Mouse (Mus musculus) embryo, embryonic 11.5 days (tissue): ENCODE results near the gene Agrp.
"Not testable (repeated sequence)": the region's sequence is repeated elsewhere in the genome, so short reads cannot be mapped to it uniquely, and the experiment has no call there.

Experiments used
- DNase-seq: peaks from one replicate; pipeline ENCODE4 v3.0.0-alpha.2; 2012; ENCODE audit warnings: low read depth, low spot score

Agrp gene

DNA sequence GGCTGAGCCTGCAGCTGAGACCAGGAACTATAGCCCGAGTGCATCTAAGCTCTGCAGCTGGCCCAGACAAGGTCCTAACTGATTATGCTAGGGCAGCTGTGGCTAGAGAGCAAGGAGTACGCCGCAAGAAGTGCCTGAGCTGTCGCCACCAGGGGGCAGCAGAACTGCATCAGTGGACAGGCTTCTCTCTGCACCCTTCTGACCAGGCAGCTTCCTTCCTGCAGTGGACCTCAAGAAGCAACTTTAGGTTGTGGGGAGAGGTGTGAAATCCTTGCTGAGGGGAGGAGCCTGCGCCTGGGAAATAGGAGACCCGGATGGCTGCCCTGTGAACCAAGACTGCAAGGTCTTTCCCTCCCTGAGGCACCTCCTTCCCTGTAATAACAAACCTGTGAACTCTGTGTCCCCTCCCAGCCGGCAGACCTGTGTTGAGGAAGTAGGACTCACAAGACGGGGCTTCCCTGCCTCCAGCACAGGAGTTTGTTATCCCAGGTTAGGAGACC is 14.7 kb downstream of the Agrp start:
- DNase-seq = peak; percentile 94

DNA sequence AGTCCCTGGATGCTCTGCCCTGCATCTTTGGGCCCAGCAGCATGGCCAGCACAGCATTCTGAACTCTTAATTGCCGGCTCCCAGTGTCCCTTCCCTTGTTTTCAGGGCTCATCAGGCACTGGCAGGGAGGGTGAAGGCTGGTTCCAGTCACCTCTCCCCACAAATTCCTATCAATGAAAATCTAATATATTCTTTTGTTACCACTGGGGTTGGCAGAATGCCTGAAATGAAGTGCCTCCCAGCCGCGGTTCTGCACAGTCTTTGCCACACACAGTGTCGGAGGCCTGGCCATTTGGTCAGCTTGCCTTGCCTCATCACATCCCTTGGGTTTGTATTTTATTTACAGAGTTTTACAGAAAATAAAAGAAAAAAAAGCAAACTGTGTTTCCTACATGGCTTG is 15.4 kb downstream of the Agrp start:
- no peak for DNase-seq

DNA sequence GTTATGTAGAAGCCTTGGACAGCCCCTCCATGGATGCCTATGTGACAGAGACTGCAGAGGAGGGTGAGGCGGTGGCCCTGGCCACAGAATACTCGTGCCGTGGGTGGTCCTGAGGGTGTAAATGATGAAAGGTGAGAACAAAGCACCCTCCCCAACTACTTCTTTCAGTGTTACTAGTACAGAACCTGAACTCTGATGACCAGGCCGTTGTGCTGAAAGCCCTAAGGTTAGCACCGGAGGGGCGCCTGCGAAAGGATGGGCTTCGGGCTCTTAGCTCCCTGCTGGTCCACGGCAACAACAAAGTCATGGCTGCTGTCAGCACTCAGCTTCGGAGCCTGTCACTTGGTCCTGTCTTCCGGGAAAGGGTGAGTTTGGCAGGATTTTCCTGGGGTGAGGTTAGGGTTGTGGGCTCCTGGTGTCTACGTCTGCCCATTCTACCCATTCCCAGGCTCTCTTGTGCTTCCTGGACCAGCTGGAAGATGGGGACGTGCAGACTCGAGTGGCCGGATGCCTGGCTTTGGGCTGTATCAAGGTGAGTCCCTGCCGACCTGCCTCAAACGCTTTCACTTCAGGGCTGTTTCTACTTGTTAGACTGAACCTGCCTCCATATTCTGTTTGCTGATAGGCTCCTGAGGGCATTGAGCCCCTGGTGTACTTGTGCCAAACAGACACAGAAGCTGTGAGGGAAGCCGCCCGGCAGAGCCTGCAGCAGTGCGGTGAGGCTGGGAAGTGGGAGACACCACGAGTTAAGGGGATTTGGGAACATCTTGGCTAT is 16.1 kb downstream of the Agrp start:
- DNase-seq = no peak

DNA sequence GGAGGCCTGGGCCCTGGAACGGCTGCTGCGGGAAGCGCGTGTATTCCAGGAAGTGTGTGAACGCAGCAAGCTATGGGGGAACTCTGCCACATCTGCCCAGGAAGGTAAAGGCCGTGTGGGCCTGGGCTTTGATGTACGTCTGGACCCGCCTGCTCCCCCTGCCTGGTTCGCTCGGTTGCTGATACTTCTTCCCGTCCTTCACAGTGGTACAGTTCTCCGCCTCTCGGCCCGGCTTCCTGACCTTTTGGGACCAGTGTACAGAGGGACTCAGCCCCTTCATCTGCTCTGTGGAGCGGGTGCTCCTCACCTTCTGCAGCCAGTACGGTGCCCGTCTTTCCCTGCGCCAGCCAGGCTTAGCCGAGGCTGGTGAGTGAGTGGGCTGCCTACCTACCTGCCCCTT is 17.0 kb downstream of the Agrp start:
- no peak for DNase-seq

DNA sequence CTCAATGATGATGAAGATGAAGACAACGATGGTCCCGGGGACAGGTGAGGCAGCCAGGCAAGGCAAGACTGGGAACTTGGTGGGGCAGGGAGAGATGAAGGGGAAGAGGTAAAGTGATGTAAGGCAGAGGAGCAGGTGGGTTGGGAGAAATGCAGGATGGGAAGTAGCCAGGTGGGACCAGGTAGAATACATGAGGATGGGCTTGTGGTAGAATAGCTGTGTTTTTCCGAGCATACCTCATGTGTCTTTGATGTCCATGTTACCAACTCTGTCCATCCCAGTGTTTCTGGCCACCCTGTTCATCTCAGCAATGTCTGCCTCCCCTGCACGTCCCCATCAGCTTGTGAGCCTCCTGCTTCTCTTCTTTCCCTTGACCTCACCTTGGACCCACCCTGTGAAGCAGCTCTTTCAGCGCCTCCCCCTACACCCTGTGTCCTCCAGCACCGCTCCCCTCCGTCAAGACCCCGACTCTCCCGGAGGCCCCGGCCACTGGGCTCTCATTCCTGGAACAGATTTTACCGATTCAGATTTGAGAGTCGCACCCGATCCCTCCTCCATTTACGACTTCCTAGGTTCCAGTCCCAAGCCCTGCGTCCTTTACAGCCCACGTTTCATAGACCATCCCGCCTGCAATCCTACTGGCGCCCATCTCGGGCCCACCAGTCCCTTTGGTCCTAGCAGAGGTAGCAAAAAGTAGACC is 18.2 kb downstream of the Agrp start:
- DNase-seq = no peak

DNA sequence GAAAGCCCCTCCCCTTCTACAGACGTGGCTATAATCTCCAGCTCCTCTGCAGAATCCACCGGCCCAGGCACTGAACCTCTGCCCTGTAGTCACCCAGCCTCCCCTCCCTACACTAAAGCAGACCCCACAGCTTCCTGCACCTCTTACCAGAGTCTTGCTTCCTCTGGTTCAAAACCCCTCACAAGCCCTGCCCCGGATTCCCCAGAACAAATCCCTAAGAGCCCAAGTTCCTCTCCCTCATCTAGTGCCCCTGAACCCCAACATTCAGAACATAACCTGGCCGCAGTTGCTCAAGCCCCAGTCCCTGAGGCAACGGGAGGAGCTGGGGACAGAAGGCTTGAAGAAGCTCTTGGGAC is 18.9 kb downstream of the Agrp start:
- no peak for DNase-seq

DNA sequence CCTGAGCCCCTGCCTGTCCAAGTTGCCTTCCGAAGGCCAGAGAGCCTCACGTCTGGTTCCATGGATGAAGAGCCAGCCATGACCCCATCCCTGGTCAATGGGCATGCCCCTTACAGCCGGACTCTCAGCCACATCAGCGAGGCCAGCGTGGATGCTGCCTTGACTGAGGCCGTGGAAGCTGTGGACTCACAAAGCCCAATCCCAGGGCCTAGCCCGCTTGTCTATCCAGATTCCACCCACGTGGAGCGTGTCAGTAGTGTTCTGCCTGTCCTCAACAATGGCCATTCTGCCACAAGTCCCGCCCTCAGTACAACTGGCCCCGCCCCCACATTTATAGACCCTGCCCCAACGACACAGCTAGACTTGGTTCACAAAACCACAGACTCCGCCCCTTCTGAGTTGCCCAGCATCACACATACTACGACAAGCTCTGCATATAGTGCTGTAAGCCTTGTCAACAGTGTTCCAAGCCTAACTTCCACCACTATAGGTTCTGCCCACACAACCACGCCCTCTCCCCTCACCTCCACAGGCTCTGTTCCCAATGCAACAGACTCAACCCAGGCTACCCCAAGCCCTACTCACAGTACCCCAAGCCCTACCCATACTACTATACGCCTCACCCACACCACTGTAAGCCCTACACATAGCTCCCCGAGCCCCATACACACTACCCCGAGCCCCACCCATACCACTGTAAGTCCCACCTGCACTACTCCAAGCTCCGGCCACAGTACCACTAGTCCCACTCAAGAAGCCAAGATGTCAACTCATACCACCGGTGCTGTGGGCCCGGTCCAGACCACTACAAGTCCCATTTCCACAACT is 19.5 kb downstream of the Agrp start:
- no peak for DNase-seq

DNA sequence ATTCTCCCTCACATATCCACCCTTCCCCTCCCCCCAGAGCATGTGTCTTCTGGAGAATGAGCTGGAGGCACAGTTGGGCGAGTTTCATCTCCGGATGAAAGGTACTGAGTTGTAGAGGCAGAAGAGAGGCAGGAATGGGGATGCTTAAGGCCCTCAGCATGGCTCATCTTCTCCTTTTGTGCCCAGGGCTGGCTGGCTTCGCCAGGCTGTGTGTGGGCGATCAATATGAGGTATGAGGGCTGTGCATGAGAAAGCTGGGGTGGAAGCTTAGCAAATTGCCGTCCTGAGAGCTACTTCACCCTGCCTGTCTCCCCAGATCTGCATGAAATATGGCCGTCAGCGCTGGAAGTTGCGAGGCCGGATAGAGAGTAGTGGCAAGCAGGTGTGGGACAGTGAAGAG is 21.3 kb downstream of the Agrp start:
- DNase-seq = no peak

DNA sequence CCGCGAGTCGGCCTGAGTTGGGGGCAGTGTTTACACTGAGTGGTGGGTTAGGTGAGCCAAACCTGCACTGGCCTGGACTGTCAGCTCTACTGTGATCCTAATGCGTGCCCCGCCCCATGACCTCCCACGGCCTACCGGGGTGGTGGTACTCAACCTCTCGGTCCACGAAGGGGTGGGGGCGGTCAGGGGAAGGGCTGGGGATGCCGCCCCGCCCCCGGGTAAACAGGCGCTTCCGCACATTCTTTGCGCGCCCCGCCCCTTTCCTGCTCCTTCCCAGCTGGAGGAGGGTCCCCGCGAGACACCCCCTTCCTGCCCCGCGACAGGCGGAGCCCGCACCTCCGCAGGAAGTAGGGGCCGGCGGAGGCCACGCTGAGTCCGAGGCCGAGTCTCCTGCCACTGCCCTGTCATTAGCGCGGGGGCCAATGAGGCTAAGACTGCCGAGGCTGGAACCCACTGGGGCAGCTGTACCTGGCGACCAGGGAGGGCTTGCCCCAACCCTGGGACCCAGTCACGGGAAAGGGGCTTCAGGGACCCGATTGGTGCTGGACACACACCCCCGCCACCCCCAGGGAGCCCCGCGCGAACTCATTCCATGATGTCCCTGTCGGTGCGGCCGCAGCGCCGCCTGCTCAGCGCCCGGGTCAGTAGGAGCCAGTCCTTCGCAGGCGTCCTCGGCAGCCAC is 23.2 kb downstream of the Agrp start:
- DNase-seq = no peak

DNA sequence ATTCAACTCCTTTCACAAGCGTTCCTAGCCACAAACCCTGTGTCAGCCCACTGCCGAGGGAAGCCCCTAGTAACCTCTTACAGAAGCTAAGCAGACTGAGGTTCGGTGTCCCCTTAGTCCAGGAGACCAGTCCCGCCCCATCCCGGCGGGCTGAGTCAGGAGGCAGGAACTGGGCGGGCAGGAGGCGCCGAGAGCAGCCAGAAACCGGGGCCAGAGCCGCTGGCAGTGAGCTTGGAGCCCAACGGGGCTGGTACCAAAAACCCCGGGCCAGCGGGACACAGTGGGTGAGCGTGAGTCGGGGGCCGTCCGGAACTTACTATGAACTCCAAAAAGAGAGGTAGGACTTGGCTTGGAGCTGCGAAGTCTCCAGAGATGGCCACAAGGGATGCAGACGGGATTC is 24.2 kb downstream of the Agrp start:
- no peak for DNase-seq

DNA sequence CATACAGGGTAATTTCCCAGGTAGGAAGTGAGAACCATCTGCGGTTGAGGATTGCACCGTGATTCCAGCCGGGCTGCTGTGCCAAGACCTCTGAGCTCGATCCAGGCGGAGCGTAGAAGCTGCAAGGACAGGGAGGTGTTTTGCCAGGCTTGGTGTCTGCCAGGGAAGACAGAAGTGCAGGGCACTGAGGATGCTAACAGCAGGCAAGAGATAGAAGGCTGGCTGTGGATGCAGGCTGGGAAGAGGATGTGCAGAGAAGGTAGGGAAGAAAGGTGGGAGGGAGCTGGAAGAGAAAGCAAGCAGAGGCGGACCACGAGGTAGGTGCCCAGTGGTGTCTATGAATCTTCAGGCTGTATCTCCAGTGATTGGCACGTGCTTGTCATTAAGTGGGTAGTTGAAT is 25.4 kb downstream of the Agrp start:
- DNase-seq = no peak

DNA sequence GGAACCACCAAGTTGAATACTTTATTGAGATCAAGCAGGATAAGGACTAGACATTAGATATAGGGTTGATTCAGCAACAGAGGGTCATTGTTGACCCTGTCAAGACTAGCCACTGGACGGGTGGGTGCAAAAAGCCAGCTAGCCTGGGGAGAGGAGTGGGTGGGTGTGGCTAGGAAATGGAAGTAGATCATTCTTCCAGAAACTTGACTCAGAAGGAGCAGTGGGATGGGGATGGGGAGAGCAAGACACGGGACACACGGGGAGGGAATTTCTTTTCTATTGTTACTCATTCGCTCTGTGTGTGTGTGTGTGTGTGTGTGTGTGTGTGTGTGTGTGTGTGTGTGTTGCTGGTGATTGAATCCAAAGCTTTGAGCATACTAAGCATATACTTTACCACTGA is 27.4 kb downstream of the Agrp start:
- DNase-seq = no peak

DNA sequence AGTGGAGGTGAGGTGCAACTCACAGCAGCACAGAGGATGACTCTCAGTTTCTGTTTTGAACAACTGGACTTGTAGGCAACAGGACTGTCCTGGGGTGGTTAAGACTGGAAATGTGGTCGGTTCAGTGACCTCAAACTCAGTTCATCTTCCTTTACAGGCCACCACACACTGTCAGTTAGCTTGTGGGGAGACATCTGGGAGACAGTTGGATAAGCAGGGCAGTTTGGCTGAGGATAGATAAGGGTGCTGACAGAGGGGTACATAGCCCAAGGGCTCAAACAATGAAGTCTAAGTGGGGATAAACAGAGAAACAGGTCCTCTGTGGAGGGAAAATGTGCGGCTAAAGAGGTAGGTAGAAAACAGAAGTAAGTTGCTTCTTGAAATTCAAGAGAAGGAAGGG is 27.8 kb downstream of the Agrp start:
- no peak for DNase-seq

DNA sequence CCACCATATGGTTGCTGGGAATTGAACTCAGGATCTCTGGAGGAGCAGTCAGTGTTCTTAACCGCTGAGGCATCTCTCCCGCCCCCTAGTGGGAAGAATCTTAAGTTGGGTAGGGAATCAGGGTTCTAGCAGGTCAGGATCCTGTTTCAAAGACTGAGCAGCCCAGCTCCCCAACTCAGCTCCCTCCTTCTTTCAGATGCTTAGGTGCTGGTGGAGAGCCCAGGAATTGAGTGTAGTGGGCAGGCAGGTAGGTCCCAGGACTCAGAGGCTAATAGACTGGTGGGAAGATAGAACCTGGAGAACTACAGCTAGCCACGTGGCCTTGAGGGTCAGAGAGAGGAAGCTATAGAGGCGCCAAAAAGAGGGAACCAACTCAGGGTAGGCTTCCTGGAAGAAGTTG is 29.5 kb downstream of the Agrp start:
- DNase-seq = no peak

DNA sequence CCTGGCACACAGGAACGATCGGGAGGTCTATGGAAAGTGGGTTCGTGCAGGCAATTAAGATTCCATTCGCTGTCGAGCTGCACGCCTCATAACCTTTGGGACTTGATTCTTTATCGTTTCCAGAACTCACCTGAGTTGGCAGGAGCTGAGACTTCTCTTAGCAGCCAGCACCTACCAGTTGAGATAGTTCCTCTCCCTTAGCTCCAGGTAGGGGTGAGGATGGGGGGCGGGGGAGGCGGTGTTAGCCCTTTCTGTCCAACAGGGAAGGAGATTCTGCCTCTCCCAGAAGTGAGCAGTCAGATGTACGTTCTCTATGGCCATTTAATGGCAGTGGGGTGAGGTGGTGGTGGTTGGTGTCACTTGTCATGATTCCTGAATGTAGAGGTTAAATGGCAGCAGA is 30.1 kb downstream of the Agrp start:
- DNase-seq = no peak

DNA sequence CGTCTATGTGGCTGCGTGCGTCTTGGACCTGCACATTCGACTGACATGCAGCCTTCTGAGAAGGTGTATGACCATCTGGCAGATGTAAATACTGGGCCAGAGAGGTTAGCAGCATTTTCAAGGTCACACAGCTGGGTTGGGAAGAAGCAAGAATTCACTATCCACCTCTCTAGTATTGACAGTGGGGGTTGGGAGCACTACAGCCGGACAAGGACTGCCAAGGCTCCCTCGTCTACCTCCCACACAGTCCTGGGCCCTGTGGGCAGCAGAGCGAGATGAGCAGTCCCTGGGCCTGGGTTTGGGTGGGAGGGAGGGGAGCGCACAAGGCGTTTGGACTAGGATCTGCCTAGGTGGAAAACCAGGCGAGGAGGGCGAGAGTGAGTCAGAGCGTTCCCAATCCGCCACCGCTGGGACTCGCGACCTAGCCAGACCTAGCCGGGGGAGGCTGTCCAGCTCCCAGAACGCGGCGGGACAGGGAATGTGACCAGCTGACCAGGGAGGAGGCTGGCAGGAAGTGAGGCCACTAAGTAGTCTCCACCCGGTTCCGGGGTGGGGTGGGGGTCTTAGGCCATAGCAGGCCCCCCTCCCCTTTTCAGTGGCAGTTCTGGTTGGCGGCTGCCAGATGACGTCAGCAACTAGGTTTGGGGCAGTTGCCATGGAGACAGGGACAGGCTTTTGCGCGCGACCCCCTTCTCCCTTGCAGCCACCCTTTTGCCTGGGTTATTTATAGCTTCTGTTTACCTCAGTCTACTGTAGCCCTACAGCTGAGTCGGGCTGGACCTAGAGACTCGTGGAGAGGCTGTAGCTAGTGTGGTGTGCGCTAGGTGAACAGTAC is 30.8 kb downstream of the Agrp start:
- peak; percentile 77 for DNase-seq

DNA sequence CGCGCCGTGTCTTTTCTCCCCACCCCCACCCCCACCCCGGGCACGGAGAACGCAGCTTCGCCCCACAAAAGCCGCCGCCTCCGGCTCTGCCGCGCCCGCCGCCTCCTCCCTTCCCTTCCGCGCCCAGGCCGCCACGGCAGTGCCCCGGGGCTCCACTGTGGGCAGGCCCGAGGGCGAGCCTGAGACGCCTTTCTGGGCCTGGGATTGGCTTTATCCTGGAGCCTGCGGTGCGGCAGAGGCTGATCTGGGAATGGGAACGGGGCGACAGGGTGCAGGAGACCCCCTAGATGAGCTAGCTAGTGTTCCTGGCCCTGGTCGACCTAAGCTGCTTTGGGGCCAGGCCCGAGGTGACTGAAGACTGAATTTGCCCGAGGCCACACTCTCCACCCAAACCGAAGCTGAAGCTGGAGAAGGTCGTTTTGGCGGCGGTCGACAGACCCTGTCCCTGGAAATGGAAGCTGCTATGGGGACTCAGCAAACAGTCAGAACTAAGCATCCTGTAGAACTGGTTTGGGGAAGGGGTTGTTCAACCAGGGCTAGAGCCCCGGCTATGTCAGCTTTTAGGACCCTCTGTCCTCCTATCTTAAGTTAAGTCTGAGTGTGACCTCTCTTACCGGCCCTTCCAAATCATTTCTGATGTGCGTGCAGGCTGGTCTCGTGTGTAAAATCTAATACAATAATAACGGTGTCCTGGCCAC is 31.6 kb downstream of the Agrp start:
- no peak for DNase-seq

DNA sequence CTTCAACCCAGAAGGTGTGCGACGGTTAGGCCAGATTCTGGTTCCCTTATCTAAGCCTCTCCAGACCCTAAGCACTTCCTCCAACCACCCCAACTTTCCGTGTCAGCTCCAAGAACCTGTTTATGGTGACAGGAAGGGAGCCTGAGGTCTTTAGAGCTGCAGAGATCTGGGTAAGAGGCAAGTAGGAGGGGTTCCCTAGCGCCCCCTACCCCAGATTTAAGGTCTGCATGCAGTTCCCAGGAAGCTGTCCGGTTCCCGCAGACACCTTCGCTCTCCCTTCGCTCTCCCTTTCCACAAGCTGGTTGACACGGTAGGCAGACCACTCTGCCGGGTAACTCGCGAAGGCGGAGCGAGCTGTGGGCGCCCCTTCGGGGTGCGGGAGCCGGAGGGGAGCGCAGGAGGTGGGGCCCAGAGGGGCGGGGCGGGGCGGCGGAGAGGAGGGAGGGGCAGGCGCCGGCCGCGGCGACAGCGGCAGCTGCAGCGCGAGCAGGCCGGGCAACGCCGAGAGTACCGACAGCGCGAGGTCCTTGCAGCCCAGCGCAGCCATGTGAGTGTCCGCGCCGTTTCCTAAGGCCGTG is 32.3 kb downstream of the Agrp start, which contains the start of gene Ripor1:
Ripor1 (plus strand) TSS at position 452 of the 578 bp plus-strand sequence.
- peak; percentile 73 for DNase-seq

DNA sequence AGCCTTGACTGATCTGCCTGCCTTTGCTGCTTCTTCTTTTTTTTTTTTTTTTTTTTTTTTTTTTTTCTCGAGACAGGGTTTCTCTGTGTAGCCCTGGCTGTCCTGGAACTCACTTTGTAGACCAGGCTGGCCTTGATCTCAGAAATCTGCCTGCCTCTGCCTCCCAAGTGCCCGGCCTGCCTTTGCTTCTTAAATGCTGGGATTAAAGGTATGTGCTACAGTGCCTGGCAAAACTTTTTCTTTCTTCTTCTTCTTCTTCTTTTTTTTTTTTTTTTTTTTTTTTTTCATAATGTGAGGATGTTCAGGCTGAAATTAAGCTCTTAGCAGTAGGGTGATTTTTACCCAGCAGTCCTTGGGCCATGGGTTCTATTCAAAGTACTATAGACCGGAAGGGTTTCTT is 34.7 kb downstream of the Agrp start:
- DNase-seq = not testable (repeated sequence)

DNA sequence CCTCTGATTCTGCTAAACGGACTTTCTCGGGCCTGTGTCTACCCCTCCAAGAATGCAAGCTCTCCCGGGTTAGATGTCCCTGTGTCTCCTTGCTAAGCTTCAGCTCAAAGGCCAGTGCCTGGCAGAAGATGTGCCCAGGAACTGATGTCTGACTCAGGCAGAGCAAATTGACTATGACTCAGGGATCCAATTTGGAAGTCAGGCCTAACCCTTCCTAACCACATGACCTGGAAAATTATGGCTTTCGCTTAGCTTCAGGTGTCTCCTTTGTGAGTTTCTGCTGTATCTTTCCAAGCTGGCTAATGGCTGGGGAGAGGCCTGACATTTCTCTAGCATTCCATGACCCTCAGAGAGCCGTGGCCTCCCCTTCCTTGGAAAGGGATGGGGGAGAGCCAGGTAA is 35.9 kb downstream of the Agrp start:
- no peak for DNase-seq
